Mouse (Mus musculus) layer of hippocampus, adult 9-10 months (tissue): Measurements from ENCODE around the gene Fry.

Experiments used
- DNase-seq: peaks from one replicate; pipeline ENCODE4 v3.0.0; 2022; ENCODE audit warnings: low spot score

The Fry gene

DNA sequence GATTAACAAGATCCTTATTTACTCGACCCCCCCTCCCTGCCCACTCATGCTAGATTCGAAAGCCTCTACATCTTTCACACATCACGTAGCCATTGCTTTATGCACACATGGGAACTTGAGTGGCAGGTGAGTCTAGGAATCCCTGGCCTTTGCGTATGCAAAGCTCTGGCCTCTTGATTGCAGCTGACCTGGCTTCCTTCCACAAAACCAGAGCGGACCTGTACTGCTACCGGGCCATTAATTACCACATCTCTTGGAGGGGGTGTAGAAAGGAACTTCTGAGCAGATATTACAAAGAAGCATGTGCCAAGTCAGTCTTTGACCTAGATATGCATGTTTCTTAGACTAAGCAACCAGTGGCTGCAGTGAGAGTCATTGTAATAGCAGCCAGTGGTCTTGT lies 55.4 kb downstream of the Fry start:
- DNase-seq: no peak

DNA sequence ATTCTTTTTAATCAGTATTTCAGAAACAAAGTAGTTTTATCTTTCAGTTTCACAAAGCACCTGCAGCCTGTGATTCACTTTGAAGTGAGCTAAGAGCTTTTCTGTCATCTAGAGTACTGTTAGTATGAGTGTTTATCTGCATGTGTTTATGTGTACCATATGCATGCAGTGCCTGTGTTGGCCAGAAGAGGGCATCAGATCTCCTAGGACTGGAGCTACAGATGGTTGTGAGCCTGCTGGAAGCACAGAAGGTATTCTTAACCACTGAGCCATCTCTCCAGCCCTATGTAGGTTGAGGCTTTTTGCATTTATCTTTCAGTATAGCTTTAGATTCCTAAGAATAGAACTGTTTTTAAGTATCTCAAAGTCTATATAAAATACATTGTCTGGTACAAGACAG lies 56.5 kb downstream of the Fry start:
- no peak for DNase-seq

GRCm38 (mm10) chr5:150176251-150177015 lies 58.0 kb downstream of the Fry start:
- no peak for DNase-seq

GRCm38 (mm10) chr5:150177757-150178156 lies 59.3 kb downstream of the Fry start:
- no peak for DNase-seq

DNA sequence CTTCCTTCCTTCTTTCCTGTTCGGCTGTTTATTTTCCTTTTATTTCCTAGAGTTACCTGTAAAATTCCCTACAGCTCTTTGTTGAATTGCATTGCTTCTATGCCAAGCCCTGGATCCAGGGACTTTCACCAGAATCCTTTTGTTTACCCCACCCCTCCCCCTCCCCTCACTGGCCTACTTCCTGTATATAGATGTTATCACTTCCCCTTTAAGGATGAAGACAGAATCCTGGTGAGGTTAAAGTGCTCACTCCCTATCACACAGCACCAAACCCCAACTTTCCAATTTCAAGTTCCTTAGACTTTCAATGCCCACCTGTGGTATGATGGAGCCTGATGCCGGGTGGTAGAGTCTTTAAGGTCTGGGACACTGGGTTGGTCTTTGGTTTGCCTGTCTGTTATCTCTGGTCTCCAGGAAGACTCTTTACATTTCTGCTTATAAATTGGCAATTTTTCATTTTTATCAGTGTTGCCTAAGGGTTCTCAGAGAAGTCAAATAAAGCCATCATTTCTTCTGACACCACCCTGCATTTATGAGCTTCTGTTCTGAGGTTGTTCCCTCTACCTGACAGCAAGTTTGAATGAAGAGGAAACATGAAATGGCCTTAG lies 59.9 kb downstream of the Fry start:
- DNase-seq: no peak

GRCm38 (mm10) chr5:150180985-150181607 lies 62.7 kb downstream of the Fry start:
- DNase-seq: no peak

GRCm38 (mm10) chr5:150184959-150185358 lies 66.5 kb downstream of the Fry start:
- DNase-seq: no peak

DNA sequence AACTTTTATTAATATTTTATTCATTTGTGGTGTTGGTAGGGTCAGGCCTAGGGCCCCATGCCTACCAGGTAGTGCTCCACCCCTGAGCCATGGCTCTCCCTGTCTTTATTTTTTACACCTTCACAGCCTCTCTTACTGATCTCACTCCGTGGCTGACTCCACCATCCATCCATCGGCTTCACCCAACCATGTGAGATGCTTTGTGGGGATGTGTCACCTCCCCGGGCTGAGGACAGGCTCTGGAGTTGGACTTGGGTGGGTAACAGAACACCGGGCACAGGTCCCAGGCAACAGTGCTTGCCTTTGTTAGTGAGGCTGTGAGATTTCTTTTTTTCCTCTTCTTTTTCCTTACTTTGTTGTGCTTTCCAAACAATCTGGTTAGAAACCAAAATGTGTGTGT lies 67.7 kb downstream of the Fry start:
- DNase-seq: no peak

DNA sequence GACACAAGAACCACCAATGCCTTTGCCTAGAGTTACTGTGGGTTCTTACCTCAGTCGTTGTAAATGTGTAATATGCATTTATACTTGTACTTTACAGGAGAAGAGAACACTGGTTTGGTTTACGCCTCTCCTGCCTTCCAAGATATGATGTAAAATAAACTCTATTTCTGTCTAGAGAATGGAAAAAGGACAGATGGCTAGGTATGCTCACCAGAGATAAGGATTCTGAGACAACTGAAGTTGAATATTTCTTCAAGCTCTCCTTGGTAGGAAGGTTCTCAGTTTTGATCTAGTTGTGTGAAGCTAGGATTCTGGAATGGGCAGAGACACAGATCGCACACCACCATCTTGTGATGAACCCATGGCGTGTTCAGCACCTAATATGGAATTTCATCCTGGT lies 68.2 kb downstream of the Fry start:
- no peak for DNase-seq

- DNase-seq: no peak
Observed at GRCm38 (mm10) chr5:150188031-150188430, 69.6 kb downstream of the Fry start.

GRCm38 (mm10) chr5:150190454-150191358 lies 72.3 kb downstream of the Fry start:
- DNase-seq: no peak

DNA sequence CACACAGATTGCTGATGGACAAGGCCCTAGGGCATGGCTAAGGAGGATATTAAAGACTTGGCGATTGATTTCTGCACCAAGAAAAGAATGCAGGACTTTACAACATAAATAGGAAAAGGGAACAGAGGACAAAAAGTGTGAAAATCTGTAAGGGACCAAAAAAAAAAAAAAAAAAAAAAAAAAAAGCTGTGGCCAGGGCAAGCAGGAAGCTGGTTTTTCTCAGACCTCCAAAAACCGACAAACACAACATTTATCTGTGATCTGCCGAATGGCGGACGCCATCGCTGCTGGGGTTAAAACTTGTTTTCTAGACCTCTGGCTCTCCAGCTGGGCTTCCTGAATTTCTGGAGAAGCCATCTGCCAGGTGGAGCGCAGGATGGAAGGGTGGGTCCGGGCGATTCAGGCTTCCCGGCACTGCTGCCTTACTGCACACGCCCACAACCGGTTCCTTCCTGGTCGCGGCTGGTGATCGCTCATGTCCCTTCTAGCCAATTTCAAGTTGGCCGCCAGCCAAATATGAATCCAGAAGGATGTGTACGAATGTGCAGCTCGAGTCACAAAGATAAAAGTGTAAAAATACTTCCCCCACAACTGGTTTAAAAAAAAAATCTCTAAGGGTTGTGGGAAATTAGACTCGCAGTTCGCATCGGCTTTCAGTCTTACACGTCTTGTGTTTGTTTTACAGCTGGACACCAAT lies 77.2 kb downstream of the Fry start:
- DNase-seq: no peak

DNA sequence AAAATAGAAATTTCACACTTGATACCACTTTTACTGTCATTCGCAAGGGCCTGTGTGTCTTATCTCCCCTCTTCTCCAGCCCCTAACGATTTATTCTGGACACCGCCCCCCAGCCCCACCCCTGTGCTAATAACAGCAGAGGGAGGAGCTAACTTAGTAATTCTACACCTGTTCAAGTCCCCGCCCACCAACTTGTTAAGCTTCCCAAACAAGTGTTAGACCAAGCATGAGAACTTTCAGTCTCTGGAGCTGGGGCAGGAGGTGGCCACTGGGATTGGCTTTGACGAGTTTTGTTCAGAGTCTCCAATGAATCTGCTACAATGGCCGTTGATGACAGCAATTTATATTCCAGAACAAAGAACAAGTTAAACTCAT lies 77.8 kb downstream of the Fry start:
- no peak for DNase-seq

GRCm38 (mm10) chr5:150196881-150197311 lies 78.5 kb downstream of the Fry start:
- DNase-seq: no peak

DNA sequence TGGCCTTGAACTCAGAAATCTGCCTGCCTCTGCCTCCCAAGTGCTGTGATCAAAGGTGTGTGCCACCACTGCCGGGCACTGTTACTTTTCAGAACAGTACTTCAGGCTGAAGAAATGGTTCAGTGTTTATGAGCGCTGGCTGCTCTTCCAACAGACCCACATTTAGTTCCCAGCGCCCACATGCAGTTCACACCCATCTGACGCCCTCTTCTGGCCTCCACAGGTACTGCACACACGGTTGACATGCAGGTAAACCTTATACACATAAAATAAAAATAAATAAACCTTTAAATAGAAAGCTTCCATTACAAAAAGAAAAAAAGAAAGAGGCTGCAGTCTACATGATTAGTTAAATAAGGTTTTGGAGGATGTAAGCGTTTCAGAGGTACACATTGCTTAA lies 88.3 kb downstream of the Fry start:
- DNase-seq: no peak

- DNase-seq: no peak
Observed at GRCm38 (mm10) chr5:150207596-150207995, 89.2 kb downstream of the Fry start.

GRCm38 (mm10) chr5:150208009-150208408 lies 89.6 kb downstream of the Fry start:
- DNase-seq: no peak

DNA sequence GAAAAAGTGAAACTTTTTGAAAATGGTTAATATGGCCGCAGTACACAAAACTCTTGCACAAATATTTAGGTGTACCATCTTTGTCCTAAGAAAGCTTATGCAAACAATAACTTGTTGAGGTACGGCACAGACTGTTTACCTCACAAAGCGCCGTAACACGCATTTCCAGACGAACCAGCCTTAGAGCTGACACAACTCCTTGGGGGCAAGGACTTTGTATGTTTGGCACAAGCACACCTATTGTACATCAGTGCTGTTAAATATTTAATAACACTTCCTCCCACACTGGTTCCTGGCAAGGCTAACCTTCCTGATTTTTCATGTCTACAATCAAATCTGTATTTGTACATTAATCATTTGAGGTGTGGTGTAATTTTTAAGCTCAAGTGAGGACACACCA lies 95.6 kb downstream of the Fry start:
- DNase-seq: no peak

GRCm38 (mm10) chr5:150216066-150216465 lies 97.6 kb downstream of the Fry start:
- DNase-seq: no peak

- no peak for DNase-seq
Observed at GRCm38 (mm10) chr5:150219457-150219856, 101.0 kb downstream of the Fry start.

GRCm38 (mm10) chr5:150220333-150220732 lies 101.9 kb downstream of the Fry start:
- no peak for DNase-seq

DNA sequence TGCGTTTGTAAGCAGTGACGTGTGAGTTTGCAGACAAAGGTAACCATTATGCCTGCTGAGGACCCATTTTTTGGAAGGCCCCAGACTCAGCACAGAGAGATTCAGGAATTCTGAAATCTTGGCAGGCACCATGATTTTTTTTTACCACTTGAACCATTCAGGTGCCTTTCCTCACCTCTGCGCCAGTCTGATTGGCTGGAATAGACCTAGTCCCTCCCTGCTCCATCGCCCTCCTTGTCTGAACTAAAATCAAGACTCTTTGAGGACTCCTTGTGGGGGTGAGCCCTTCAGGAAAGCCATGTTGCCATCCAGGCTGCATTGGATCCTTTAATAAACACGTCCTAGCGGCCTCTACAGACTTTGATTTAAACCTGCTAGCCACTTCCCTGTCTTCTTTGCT lies 103.4 kb downstream of the Fry start:
- no peak for DNase-seq
